Mouse (Mus musculus) v-Abl transformed pro-B cells (cell line): ENCODE results near the gene D930007J09Rik.

Experiments used
- in situ Hi-C, 2 experiments: fragments of 400-800 bp; cut with MboI; formaldehyde crosslinking; loops; one replicate each; pipeline ENCODE4 v1.15.1; 2025; ENCODE audit not compliant: unreplicated experiment in 2 of 2

D930007J09Rik gene

GRCm38 (mm10) chr13:32823126-32823525 is 20.5 kb upstream of the D930007J09Rik start:
- in situ Hi-C loops: no loop called here

DNA sequence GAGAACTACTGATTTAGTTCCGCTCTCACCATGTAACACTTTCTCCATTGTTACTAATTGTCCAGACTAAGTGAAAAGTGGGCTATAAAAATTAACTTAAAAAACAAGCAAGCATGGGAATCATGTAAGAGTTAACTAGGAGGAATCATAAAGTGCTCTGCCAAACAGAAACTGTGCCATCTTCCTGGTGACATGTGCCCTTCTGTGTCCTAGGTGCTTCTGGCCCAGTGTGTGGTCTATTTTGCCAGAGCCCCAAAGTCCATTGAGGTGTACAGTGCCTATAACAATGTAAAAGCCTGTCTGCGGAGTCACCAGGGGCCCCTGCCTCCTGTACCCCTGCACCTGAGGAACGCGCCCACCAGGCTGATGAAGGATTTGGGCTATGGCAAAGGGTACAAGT is 19.0 kb upstream of the D930007J09Rik start:
- in situ Hi-C loops: no loop called here

DNA sequence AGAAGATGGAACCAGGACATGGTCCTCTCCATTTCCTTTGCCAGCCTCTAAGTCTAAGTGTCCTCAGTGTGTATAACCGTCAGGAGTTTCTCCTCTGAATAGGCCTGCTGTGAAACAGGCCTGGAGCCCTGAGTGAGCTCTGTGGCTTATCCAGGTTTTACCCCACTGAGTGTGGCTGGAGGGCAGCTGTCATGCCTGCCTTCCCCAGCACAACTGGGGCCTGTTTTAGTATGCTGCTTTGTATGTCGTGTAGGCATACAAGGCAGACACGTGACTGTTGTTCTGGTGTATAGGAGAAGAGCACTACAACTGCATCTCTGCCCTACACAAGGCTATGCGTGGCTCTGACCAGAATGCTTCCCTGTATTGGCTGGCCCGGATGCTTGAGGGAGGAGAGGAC is 17.3 kb upstream of the D930007J09Rik start:
- in situ Hi-C loops: loop anchor here in 1 of 2 experiments (5.0 kb wide), 1 partner anchor 37 kb away; no protein-coding TSS in a partner anchor

DNA sequence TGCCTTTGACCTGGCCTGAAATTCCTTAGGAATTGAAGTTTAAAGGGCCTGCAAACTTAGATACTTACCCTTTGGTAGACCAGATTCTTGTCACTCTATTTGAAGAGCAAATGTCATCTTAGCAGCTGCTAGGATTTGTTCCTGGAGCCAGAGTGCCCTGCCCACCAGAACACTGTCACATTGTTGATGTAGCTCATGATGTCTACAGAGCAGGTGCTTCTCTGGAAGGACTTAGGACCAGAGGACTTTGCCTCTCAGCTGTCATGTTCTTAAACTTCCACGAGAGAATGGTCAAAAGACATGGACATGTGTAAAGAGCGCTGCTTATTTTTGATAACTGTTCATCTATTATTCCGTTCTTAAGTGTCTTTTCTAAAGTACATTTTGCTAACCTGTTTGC is 16.6 kb upstream of the D930007J09Rik start:
- in situ Hi-C loops: loop anchor here in 1 of 2 experiments (5.0 kb wide), 1 partner anchor 38 kb away; no protein-coding TSS in a partner anchor

GRCm38 (mm10) chr13:32807624-32808023 is 5.0 kb upstream of the D930007J09Rik start:
- in situ Hi-C loops: no loop called here

GRCm38 (mm10) chr13:32806820-32807219 is 4.2 kb upstream of the D930007J09Rik start:
- in situ Hi-C loops: no loop called here

GRCm38 (mm10) chr13:32803701-32804345 is 1.2 kb upstream of the D930007J09Rik start:
- in situ Hi-C loops: no loop called here

GRCm38 (mm10) chr13:32801693-32802221 is 892 bp downstream of the D930007J09Rik start, which contains the start of gene Wrnip1:
Gene Wrnip1 (plus strand): TSS chr13:32802038.
- in situ Hi-C loops: no loop called here

- in situ Hi-C loops: no loop called here
These were observed 1.8 kb downstream of the D930007J09Rik start for GRCm38 (mm10) chr13:32800859-32801258.

- in situ Hi-C loops: no loop called here
These were observed 3.5 kb downstream of the D930007J09Rik start for GRCm38 (mm10) chr13:32799131-32799530.

DNA sequence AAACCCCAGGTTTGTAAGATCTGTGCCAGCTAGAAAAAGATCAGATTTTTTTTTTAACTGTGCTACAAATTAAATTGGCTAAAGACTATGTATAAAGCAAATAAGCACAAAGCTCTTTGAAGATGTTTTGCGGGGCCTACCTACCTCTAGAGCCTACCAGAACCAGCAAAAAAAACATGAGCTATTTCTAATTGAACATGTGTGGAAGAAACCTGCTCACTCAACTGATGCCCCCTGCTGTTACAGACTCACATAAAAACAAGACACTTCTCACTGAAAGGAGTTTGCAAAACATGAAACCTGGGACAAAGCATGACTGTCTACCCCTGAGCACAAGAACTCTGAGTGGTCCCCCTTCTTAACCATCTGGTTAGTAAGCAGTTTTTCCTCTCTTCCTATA is 5.6 kb downstream of the D930007J09Rik start:
- in situ Hi-C loops: no loop called here

- in situ Hi-C loops: no loop called here
These were observed 7.5 kb downstream of the D930007J09Rik start for GRCm38 (mm10) chr13:32795166-32795565.

DNA sequence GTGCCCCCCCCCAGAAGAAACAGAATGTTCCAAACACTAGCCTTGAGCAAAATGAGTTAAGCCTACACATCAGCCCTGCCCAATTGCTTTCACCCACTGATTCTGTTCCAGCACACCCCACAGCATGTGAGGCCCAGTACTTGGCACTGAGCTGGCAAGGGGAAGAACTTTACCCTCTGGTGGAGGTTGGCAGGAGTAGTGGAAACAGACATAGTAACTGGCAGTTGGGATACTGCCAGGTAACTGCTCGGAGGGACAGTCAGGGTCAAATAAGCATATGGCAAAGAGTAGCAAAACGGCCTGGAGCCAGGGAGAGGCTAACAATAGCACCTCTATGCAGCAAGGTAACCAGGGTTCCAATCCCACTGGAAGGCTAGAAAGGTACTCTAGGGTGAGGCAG is 8.0 kb downstream of the D930007J09Rik start:
- in situ Hi-C loops: no loop called here

DNA sequence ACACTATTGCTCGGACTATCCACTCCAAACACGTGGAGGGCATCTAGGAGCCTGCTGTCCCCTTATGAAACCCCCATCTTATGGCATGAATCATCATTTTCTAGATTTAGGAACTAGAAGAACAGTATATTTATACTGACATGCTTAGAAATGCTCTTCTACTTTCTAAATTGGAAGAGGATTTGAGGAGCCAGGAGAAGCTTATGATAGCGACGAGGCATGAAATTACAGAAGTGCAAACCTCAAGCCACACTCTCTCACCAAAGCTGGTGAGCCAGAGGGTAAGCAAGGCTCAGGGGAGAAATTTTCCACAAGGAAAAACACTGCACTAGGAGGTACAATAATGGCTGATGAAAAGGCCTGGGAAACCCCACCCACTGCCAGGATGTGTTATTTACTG is 12.9 kb downstream of the D930007J09Rik start:
- in situ Hi-C loops: no loop called here

DNA sequence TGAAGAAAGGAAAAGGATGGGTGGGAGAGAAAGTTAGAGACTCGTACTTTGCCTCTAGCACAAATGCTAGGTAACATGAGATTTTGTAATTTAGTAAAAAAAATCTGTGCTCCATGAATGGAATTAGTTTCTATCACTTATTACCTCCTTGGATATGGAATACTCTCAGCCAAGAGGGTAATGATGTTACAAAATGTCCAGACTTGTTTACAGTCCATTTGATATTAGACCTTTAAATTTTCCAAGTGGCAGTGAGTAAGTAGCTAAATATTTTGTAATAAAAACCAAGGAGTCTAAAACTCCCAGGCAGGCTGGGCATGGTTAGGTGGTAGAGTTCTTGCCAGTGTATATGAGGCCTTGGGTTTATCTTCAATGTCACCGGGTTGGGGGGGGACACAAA is 15.1 kb downstream of the D930007J09Rik start:
- in situ Hi-C loops: no loop called here

DNA sequence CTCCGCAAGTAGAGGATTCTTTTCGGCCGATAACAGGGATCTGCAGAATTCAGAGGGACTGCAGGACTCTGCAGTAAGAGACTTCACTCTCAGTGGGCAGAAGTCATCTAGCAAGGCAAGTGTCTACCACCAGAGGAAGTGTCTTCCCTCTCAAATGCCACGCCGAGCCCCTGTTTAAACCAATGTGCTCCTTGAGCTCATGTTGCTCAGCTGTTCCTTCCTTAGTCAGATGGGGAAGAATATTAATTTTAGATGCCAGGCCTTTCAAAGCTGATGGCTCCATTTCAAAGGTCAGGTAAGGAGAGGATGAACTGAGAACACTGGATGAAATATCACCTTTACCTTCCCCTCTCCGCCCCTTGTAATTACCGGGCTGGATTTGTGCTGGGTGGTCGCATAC is 18.8 kb downstream of the D930007J09Rik start, which contains the start of gene Mylk4:
Gene Mylk4 (minus strand): TSS at position 139 of the 400 bp plus-strand sequence.
- in situ Hi-C loops: no loop called here

GRCm38 (mm10) chr13:32783055-32783454 is 19.6 kb downstream of the D930007J09Rik start:
- in situ Hi-C loops: no loop called here

GRCm38 (mm10) chr13:32778861-32779260 is 23.8 kb downstream of the D930007J09Rik start:
- in situ Hi-C loops: loop anchor here in 1 of 2 experiments (10.0 kb wide), 1 partner anchor 1116 kb away; no protein-coding TSS in a partner anchor

DNA sequence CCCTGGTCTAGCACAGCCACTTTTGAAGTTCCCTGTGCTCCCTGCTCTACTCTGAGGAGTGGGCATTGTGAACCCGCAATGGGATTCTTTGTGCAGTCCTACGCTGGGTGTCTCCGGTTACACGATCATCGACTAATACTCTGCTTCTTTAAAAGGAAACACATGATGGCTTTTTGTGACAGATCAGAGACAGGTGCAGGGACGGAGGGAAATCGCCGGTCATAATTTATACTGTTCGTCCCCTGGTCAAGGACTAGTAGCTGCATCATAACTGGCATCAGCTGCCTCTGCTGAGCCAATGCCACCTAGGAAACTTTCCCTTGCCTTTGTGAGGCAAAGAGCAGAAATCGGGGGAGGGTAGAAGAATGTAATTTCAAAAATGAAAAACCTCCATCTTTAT is 26.3 kb downstream of the D930007J09Rik start:
- in situ Hi-C loops: loop anchor here in 1 of 2 experiments (10.0 kb wide), 1 partner anchor 1118 kb away; no protein-coding TSS in a partner anchor

DNA sequence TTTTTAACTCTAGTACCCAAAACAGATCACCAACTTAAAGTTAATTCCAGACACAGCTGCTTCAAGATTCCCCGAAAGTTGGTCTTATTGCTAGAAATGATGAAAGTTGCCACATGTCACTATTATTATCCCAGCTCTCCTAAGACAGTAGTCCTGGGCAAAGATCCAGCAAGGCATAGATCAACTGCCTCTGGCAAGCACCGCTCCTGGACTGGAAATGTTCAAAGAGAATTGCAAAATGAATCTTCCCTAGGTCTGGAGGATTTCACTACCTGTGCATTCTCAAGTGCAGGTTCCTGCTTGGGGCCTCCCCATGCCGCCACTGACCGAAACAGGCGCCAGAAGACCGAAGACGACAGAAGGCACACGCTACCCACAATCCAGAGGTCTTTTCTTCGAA is 26.8 kb downstream of the D930007J09Rik start:
- in situ Hi-C loops: loop anchor here in 1 of 2 experiments (10.0 kb wide), 1 partner anchor 1119 kb away; no protein-coding TSS in a partner anchor

DNA sequence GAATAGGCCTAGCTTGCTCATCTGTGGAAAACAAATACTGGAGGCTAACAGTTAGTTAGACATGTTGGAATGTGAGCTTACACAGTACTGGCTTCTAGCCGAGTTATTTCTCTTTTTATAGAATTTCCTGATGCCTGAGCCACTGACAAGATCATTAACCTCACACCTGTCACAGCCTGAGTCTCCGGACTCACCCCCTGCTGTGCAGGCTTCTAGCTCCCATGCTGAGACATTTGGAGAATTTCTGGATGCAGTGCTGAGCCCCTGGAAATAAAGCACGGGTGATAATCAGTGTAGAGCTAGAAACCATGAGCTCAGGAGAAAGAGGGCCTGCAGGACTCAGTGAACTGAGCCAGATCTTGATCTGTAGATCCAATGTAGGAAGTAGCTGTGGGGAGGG is 32.7 kb downstream of the D930007J09Rik start:
- in situ Hi-C loops: loop anchor here (10.0 to 25.0 kb wide), 2 partner anchors 992 to 1125 kb away; no protein-coding TSS in a partner anchor

DNA sequence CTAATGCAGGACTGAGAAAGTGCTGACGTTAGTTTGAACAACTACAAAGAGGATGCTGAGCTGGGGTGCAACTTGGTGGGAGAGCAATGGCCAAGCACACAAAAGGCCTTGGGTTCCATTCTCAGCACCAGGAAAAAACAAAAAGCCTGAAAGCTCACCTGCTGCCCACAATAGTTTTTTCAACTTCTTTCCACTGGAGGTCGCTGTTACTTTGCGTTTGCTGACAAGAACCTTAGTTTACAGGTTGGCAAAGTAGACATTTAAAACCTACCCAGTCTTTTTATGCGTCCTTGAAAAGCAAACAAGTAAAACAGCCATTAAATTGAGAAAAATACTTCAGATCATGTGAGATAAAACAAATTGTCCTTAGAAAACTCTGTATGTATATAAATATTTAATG is 34.5 kb downstream of the D930007J09Rik start:
- in situ Hi-C loops: loop anchor here (10.0 to 25.0 kb wide), 2 partner anchors 994 to 1127 kb away; no protein-coding TSS in a partner anchor
